Mouse (Mus musculus): ENCODE results near the gene Ak3. TPM values are rescaled to one million over a fixed set of nuclear protein-coding genes. Genes with fewer than 3 reads are reported as not detected.
"Not testable (repeated sequence)": the region's sequence is repeated elsewhere in the genome, so short reads cannot be mapped to it uniquely, and the experiment has no call there.

Ak3 gene
- polyA plus RNA-seq, 1 experiment from 2014 or later: 102 TPM

GRCm38 (mm10) chr19:29011355-29011990 lies 36.3 kb downstream of the Ak3 start:
- DNase-seq (ENCODE audit: low spot score): no peak
- Histone ChIP-seq H3K4me1 (no peaks in the 10 kb centered on the region), H3K9me3 (replicated peaks) (no peaks in the 10 kb centered on the region), H3K4me3 (no peak overlapping the region), H3K27ac (replicated peaks) (no peak overlapping the region), H3K27me3 (ENCODE audit: low read depth, poor library complexity, severe bottlenecking) (no peaks in the 10 kb centered on the region), H3K36me3 (peaks cover 93% of the 10 kb centered on the region)
- 90% methylated on average over 12 of the region's 12 CpGs for WGBS

GRCm38 (mm10) chr19:29009046-29009445 lies 38.7 kb downstream of the Ak3 start:
- peaks cover 87% of the 10 kb centered on the region for H3K36me3 ChIP-seq
- no peak for DNase-seq (ENCODE audit: low spot score)
- H3K9me3 ChIP-seq (replicated peaks): no peaks in the 10 kb centered on the region

GRCm38 (mm10) chr19:29008069-29008706 lies 39.6 kb downstream of the Ak3 start:
- H3K4me3 ChIP-seq: no peak overlapping the region
- 89% methylated on average over 3 of the region's 3 CpGs for WGBS
- H3K9me3 ChIP-seq (replicated peaks): no peaks in the 10 kb centered on the region
- H3K36me3 ChIP-seq: peaks cover 82% of the 10 kb centered on the region
- H3K4me1 ChIP-seq: no peaks in the 10 kb centered on the region
- no peak overlapping the region for H3K27ac ChIP-seq (replicated peaks)
- no peak for DNase-seq (ENCODE audit: low spot score)
- no peaks in the 10 kb centered on the region for H3K27me3 ChIP-seq (ENCODE audit: low read depth, poor library complexity, severe bottlenecking)

More at GRCm38 (mm10) chr19:29009046-29009445, 38.7 kb downstream of the Ak3 start:
- Histone ChIP-seq H3K27ac (replicated peaks) (no peak overlapping the region), H3K4me3 (no peak overlapping the region), H3K4me1 (no peaks in the 10 kb centered on the region), H3K27me3 (ENCODE audit: low read depth, poor library complexity, severe bottlenecking) (no peaks in the 10 kb centered on the region)
- WGBS: 93% methylated on average over 11 of the region's 11 CpGs

GRCm38 (mm10) chr19:29000321-29000720 lies 47.4 kb downstream of the Ak3 start:
- DNase-seq (ENCODE audit: low spot score); H3K4me3 ChIP-seq; H3K27me3 ChIP-seq (ENCODE audit: low read depth, poor library complexity, severe bottlenecking); H3K4me1 ChIP-seq; H3K27ac ChIP-seq (replicated peaks); H3K9me3 ChIP-seq (replicated peaks): not testable (repeated sequence)
- WGBS: 96% methylated on average over 16 of the region's 16 CpGs
- H3K36me3 ChIP-seq: peaks cover 87% of the 10 kb centered on the region

- H3K4me1 ChIP-seq: no peaks in the 10 kb centered on the region
- no peaks in the 10 kb centered on the region for H3K9me3 ChIP-seq (replicated peaks)
- no peak overlapping the region for H3K4me3 ChIP-seq
- H3K27ac ChIP-seq (replicated peaks): no peak overlapping the region
- no peaks in the 10 kb centered on the region for H3K27me3 ChIP-seq (ENCODE audit: low read depth, poor library complexity, severe bottlenecking)
- peaks cover 96% of the 10 kb centered on the region for H3K36me3 ChIP-seq
- 91% methylated on average over 4 of the region's 4 CpGs for WGBS
- DNase-seq (ENCODE audit: low spot score): no peak
Measured at GRCm38 (mm10) chr19:28997976-28998630, 49.7 kb downstream of the Ak3 start.

GRCm38 (mm10) chr19:28995366-28995765 lies 52.4 kb downstream of the Ak3 start:
- H3K9me3 ChIP-seq (replicated peaks): no peaks in the 10 kb centered on the region
- H3K27ac ChIP-seq (replicated peaks): no peak overlapping the region
- peaks cover 11% of the 10 kb centered on the region for H3K4me1 ChIP-seq
- WGBS: 93% methylated on average over 5 of the region's 5 CpGs
- H3K4me3 ChIP-seq: no peak overlapping the region
- no peak for DNase-seq (ENCODE audit: low spot score)
- H3K27me3 ChIP-seq (ENCODE audit: low read depth, poor library complexity, severe bottlenecking): no peaks in the 10 kb centered on the region
- H3K36me3 ChIP-seq: peaks cover 79% of the 10 kb centered on the region

- no peak overlapping the region for H3K27ac ChIP-seq (replicated peaks)
- no peak for DNase-seq (ENCODE audit: low spot score)
- H3K4me1 ChIP-seq: peaks cover 11% of the 10 kb centered on the region
- H3K4me3 ChIP-seq: no peak overlapping the region
- no peaks in the 10 kb centered on the region for H3K9me3 ChIP-seq (replicated peaks)
- no peaks in the 10 kb centered on the region for H3K27me3 ChIP-seq (ENCODE audit: low read depth, poor library complexity, severe bottlenecking)
- 85% methylated on average over 7 of the region's 7 CpGs for WGBS
- H3K36me3 ChIP-seq: peaks cover 74% of the 10 kb centered on the region
Measured at GRCm38 (mm10) chr19:28994870-28995269, 52.9 kb downstream of the Ak3 start.

GRCm38 (mm10) chr19:28991391-28991790 lies 56.4 kb downstream of the Ak3 start:
- H3K4me3 ChIP-seq: peak overlapping the region; percentile 99
- 73% methylated on average over 5 of the region's 5 CpGs for WGBS

GRCm38 (mm10) chr19:28990590-28991221 lies 57.1 kb downstream of the Ak3 start:
- Histone ChIP-seq H3K4me1 (peaks cover 18% of the 10 kb centered on the region), H3K4me3 (peak overlapping the region; percentile 99), H3K36me3 (peaks cover 35% of the 10 kb centered on the region), H3K9me3 (replicated peaks) (no peaks in the 10 kb centered on the region), H3K27ac (replicated peaks) (peak overlapping the region; percentile 95), H3K27me3 (ENCODE audit: low read depth, poor library complexity, severe bottlenecking) (0 out of 2 replicates have a peak, but pooled peaks cover 3% of the 10 kb centered on the region)
- no peak for DNase-seq (ENCODE audit: low spot score)
- 2% methylated on average over 41 of the region's 41 CpGs for WGBS

More at GRCm38 (mm10) chr19:28991391-28991790, 56.4 kb downstream of the Ak3 start:
- H3K27me3 ChIP-seq (ENCODE audit: low read depth, poor library complexity, severe bottlenecking): 0 out of 2 replicates have a peak, but pooled peaks cover 3% of the 10 kb centered on the region
- peaks cover 42% of the 10 kb centered on the region for H3K36me3 ChIP-seq
- no peaks in the 10 kb centered on the region for H3K9me3 ChIP-seq (replicated peaks)
- DNase-seq (ENCODE audit: low spot score): no peak
- H3K27ac ChIP-seq (replicated peaks): peak overlapping the region; percentile 95; the same call in 1 of the 2 replicates
- H3K4me1 ChIP-seq: peaks cover 18% of the 10 kb centered on the region

GRCm38 (mm10) chr19:28990194-28990589 lies 57.6 kb downstream of the Ak3 start, which contains the start of gene Cdc37l1:
Gene Cdc37l1 (plus strand): TSS chr19:28990352.
- Histone ChIP-seq H3K27me3 (ENCODE audit: low read depth, poor library complexity, severe bottlenecking) (0 out of 2 replicates have a peak, but pooled peaks cover 3% of the 10 kb centered on the region), H3K4me1 (peaks cover 18% of the 10 kb centered on the region), H3K4me3 (peak within 1 kb of the TSS; percentile 99), H3K9me3 (replicated peaks) (no peaks in the 10 kb centered on the region), H3K27ac (replicated peaks) (peak within 1 kb of the TSS; percentile 95), H3K36me3 (peaks cover 30% of the 10 kb centered on the region)
- WGBS: under 1% methylated on average over 37 of the region's 37 CpGs
- peak; percentile 99 for DNase-seq (ENCODE audit: low spot score)

GRCm38 (mm10) chr19:28989515-28989914 lies 58.2 kb downstream of the Ak3 start:
- Histone ChIP-seq H3K4me1 (peaks cover 18% of the 10 kb centered on the region), H3K4me3 (peak overlapping the region; percentile 99), H3K27me3 (ENCODE audit: low read depth, poor library complexity, severe bottlenecking) (0 out of 2 replicates have a peak, but pooled peaks cover 3% of the 10 kb centered on the region), H3K9me3 (replicated peaks) (no peaks in the 10 kb centered on the region), H3K36me3 (peaks cover 23% of the 10 kb centered on the region), H3K27ac (replicated peaks) (peak overlapping the region; percentile 95)
- no peak for DNase-seq (ENCODE audit: low spot score)
- WGBS: 75% methylated on average over 8 of the region's 8 CpGs

GRCm38 (mm10) chr19:28982617-28983016 lies 65.1 kb downstream of the Ak3 start:
- DNase-seq (ENCODE audit: low spot score): no peak
- no peaks in the 10 kb centered on the region for H3K9me3 ChIP-seq (replicated peaks)

More at GRCm38 (mm10) chr19:28982617-28983016, 65.1 kb downstream of the Ak3 start:
- 81% methylated on average over 7 of the region's 7 CpGs for WGBS
- H3K4me1 ChIP-seq: no peaks in the 10 kb centered on the region
- H3K4me3 ChIP-seq: no peak overlapping the region
- no peak overlapping the region for H3K27ac ChIP-seq (replicated peaks)
- no peaks in the 10 kb centered on the region for H3K27me3 ChIP-seq (ENCODE audit: low read depth, poor library complexity, severe bottlenecking)
- H3K36me3 ChIP-seq: no peaks in the 10 kb centered on the region
